Mouse (Mus musculus) R1 (cell line): ENCODE measurements around the gene Mea1.

Experiments used
- DNase-seq: peaks from one replicate; pipeline ENCODE4 v3.0.0-alpha.2; 2018; ENCODE audit warnings: low read depth, low spot score

Mea1 gene

DNA sequence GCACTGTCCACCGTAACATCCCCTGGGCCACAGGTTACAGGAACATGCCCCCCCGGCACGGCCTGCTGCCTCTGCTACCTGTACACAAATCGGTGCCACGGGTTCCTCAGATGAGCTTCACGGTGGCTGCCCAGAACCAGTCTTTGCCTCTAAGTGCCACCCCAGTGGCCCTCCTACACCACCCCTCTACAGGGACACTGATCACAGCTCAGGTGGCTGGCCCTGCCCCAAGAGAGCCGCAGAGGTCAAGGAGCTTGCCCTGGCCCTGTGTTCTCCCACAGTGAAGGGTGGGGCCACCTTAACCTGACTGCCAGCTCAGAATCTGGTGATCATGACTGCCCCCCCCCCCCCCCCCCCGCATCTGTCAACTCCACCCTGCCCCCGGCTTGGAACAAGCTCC lies at the start of gene Mea1:
Mea1 (plus strand) TSS at position 378 of the 400 bp plus-strand sequence.
- no peak for DNase-seq

DNA sequence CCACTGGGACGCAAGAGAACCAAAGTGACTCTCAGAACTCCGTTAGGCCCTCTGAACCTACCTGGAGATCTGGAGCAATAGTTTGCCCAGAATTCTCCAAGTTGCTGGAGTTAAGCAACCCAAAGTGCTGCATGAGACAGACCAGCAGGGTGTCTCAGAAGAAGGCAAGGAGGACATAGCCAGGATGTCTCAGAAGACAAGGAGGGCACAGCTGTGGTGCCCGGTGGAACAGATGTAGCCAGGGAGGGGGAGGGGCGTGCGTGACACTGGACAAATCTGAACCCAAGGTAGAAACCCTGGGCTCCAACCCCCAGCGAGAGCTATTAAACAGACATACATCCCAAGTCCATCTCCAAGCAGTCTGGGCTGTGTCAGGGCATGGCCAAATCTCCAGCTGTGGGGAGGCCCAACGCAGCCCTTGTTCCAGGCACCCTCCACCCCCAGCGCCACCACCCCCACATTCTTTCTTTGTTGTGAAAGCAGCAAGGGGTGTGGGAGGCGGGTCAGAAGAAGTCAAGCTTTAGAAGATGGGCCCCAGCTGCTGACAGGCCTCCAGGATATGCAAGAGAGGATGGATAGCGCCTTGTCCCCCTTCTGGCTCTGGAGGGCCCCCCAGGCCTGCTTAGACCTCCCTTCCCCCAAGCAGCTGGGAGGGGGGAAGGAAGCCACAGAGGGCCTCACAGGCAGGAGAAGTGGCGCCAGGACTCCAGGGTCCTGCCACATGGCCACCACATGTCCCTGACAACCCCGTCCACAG lies 48.7 kb upstream of the Mea1 start:
- DNase-seq: peak; percentile 95

GRCm38 (mm10) chr17:46636831-46637523 lies 41.6 kb upstream of the Mea1 start:
- DNase-seq: peak; percentile 75

DNA sequence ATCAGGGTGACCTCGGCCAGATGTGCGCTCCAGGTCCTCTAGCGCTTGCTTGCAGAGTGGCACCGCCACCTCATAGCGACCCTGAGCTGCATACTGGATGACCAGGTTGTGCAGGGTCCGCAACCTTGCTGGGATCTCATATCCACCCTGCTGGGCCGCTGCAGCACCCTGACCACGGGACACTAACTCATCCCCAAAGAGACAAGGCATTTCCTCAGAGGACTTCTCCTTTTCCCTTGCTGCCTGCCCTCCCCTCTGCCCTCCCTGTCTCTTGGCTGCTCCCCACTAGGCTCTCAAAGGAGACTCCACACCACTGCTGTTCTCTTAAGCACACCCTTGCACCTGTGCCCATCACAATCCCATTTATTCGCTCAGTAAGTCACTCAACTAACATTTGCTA lies 38.7 kb upstream of the Mea1 start:
- no peak for DNase-seq

DNA sequence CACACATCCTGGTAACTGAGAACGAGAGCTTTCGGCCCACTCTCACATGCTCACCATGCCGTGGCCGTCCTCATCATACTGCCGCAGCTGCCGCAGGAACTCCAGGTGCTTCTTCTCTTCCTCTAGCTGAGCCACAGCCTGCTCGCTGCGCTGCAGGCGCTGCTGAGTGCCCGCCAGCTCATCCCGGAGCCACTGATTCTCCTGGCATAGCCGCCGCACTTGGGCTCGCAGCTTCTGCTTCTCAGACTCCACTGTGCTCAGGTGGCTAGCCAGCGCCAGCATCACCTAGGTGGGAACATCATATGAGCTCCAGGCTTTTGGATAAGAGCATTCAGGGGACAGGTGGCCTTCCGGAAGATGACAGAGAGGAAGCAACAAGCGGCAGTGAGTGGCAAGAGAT lies 36.5 kb upstream of the Mea1 start:
- DNase-seq: no peak

DNA sequence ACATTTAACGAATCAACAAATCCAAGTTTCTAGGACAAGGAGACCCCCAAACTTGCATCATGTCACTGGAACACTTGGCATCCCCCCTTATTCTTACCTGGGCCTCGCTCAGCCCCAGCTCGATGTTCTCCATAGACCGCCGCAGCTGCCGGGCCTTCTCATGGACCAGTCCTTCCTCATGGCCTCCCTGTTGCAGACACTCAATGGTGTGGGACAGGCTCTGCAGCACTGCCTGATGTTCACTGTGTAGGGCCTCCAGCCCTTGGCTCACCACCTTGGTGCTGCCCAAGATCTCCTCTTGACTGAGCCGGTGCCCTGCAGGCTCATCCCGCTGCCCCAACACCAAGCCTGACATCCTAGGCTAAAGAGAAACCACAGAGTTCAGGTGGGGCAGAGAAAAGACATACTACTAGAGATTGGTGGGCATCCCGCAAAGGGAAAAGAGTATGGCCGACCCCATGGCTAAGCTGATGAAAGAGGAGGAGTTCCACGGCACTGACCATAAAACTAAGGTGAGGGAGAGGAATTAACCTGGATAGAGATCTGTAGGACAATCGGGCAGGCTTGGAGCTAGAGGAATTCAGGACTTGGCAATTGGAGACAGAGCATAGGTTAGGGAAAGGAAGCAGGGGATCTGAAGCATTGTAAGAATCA lies 34.3 kb upstream of the Mea1 start:
- no peak for DNase-seq

DNA sequence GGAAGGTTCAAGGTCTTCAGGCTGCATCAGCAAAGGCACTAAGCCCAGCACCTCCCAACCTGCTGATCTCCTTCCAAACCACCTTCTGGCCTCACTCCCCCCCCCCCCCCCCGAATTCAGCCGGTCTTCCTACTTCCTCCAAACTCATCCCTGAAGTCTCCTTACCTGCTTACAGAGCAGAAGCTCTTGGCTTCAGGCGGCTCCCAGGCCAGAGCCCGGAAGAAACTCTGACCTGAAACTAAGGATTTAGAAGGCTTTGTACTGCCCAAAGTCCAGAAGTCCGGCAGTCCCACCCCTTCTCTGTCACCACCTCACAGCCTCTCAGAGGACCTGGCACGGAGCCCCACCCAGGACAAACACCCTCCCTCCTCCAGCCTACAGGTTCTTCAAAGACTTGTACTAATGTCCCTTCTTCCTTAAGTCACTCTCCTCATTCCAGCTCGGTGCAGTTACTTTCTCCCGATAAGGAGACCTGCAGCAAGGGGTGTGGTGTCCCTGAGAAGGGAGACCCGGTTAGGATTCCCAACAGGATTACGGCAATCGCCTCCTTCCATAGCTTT lies 33.6 kb upstream of the Mea1 start:
- DNase-seq: no peak

DNA sequence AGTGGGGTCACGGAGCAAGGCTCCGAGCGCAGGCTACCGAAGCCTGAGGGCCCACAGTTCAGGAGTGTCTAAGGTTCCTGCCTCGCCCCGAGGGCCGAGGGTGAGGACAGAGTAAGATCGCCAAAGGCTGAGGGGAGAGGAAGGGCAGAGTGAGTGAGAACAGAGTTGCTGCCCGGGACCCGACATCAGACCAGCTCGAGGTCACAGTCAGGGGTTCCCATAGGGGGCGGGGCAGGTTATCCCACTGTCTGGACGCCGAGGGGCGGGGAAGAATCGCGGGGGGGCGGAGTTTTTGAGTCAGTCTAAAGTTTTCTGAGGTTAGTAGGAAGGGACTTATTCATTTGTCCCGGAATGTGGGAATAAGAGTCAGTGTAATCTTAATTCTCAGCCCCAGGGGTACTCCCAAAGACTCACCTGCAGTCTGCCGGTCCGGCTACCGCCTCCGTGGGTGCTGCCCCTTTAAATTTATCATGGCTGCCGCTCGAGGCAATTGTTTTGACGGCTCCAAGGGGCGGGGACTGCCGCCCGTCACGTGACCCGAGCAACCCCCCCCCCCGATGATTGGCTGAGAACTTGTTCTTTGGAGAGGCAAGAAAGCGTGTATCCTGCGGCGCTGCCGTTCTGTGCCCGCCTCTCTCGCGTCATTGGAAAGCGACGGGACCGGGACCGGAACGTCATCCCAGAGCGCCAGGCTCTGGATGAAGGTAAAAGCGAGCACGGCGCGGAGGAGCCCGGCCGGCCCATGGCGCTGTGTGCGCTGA lies 32.9 kb upstream of the Mea1 start, which contains the start of the genes Klc4 and Mrpl2:
Klc4 (minus strand) TSS at position 462 of the 761 bp plus-strand sequence.
Mrpl2 (plus strand) TSS at position 669 of the 761 bp plus-strand sequence.
- DNase-seq: peak; percentile 99

DNA sequence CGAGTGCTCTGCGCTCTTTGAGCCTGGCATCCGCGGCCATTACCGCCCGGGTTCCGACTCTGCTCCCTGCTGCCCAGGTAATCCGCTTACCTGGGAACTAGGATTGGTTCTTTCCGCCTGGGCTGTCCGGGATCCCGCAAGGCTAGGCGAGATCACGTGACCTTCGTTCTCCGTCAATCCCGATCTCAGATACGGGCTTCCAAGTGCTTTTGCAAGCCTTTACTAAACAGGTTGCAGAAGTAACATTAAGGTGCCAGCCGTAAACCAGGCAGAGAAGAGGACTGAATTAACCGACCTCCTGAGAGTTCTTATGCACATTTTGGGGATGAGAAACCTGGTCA lies 32.3 kb upstream of the Mea1 start:
- DNase-seq: no peak

DNA sequence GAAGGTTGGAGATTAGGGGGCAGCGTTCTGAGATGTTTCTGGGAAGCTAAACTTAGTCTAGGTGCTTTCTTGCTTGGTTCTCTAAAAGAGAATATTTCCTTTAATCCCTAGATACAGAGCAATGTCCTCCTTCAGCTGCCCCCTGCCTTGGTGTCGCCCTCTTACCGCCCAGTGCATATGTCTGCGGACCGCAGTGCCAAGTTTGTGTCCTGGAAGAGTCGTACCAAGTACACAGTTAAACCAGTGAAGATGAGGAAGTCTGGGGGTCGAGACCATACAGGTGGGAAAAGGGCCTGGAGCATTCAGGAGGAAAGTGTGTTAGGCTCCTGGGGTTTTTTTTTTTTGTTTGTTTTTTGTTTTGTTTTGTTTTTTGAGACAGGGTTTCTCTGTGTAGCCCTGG lies 31.3 kb upstream of the Mea1 start:
- no peak for DNase-seq

DNA sequence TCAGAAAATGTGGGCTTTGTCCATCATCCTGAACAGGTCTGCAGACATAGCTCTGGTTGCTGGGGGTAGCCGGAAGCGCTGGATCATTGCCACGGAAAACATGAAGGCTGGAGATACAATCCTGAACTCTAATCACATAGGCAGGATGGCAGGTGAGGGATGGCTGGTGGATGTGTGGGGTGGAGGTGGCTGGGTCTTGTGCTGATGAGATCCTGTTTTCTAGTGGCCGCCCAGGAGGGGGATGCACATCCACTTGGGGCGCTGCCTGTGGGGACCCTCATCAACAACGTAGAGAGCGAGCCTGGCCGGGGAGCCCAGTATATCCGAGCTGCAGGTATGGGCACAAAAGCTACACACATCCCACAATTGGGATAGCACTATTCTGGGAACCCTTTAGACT lies 30.2 kb upstream of the Mea1 start:
- no peak for DNase-seq

GRCm38 (mm10) chr17:46649811-46650210 lies 28.8 kb upstream of the Mea1 start:
- no peak for DNase-seq

- DNase-seq: peak; percentile 95
These were observed 28.2 kb upstream of the Mea1 start, which contains the start of gene Cul7 for GRCm38 (mm10) chr17:46650232-46651031. Gene Cul7, plus strand, starts transcription at chr17:46650337.

DNA sequence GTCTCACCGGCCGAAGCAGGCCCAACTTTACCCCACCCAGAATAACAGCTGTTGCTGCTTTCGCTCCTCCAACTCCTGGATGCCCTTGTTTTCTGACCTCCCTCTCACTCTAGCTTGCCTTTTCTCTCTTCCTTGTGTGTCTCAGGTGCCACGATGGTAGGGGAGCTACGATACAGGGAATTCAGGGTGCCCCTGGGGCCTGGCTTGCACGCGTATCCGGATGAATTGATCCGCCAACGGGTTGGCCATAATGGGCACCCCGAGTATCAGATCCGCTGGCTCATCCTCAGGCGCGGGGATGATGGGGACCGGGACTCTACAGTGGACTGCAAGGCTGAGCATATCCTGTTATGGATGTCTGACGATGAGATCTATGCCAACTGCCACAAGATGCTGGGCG lies 27.3 kb upstream of the Mea1 start:
- no peak for DNase-seq

GRCm38 (mm10) chr17:46651755-46652547 lies 26.6 kb upstream of the Mea1 start:
- no peak for DNase-seq

DNA sequence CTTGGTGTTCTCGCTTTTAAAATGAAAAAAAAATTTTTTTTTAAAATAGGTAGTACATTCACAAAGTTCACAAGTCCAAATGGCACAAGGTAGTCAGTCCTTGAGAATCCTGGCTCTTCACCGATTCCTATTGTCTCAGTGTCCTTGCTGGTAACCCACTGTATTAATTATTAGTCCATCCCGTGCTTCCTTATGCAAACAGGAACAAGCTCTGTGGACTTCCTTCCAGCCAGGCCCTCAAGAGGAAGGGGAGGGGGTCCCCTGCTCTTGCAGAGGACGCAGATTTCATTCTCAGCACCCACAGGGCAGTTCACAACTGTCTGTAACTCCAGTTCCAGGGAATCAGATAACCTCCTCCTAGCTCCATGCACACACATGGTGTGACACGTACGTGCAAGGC lies 22.5 kb upstream of the Mea1 start:
- DNase-seq: no peak

- no peak for DNase-seq
These were observed 17.2 kb upstream of the Mea1 start for GRCm38 (mm10) chr17:46661351-46661750.

DNA sequence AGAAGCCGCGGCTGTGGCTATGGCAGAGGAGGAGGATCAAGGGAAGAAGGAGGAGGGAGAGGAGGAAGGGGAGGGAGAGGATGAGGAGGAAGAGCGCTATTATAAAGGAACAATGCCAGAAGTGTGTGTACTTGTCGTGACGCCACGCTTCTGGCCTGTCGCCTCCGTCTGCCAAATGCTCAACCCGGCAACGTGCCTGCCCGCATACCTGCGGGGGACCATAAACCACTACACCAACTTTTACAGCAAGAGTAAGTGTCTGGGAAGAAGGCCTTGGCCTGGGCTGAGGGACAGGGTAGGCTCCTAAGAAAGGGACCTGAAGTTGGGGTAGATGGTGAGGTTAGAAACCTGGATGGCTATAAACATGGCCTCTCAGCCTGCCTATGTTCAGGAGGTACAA lies 16.6 kb upstream of the Mea1 start:
- no peak for DNase-seq

GRCm38 (mm10) chr17:46662730-46663129 lies 15.9 kb upstream of the Mea1 start:
- DNase-seq: no peak

DNA sequence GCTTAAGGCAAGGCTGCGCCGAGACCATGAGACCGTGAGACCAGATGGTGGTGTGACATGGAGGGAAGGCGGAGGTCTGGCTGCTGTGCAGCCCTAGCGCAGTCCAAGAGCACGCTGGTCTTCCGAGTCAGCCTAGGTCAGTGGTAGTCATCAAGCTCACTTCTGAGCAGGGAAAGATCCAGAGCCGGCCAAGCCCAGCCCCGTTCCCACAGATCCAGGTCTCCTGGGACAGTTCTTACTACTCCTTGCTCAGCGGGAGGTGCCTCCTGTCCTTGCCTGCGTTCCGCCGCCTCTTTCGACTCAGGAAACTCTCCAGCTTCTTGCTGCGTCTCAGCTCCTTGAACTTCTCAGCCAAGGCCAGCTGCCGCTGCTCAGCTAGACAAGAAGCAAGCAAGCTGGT lies 10.9 kb upstream of the Mea1 start:
- peak; percentile 65 for DNase-seq
